Mouse (Mus musculus) neural tube, embryonic 12.5 days (tissue): ENCODE measurements around the gene Heatr5a. TPM values are rescaled to one million over a fixed set of nuclear protein-coding genes. Genes with fewer than 3 reads are reported as not detected.
A peak's percentile ranks its signal among the peaks of the same experiment; 100 is the strongest.

Experiments used
- ATAC-seq: fragments of 200-750 bp; cut with Nextera tagmentation; 2 replicates; pipeline ENCODE4 v1.8.0; 2017; ENCODE audit warnings: low read depth, mild to moderate bottlenecking, moderate TSS enrichment, moderate library complexity; ENCODE audit not compliant: low FRiP score
- H3K27ac ChIP-seq: fragments of 300-500 bp; sonication (generic); 2 replicates; pipeline ENCODE4 v1.5.1; 2016
- H3K27me3 ChIP-seq: fragments of 300-500 bp; sonication (generic); replicated peaks from 2 replicates; pipeline ENCODE4 v1.6.1; 2016; ENCODE audit warnings: mild to moderate bottlenecking
- H3K36me3 ChIP-seq: fragments of 300-500 bp; sonication (generic); 2 replicates; pipeline ENCODE4 v1.6.1; 2016; ENCODE audit warnings: mild to moderate bottlenecking
- H3K4me1 ChIP-seq: fragments of 300-500 bp; sonication (generic); 2 replicates; pipeline ENCODE4 v1.6.1; 2016
- H3K4me2 ChIP-seq: fragments of 300-500 bp; sonication (generic); replicated peaks from 2 replicates; pipeline ENCODE4 v1.6.1; 2016; ENCODE audit warnings: mild to moderate bottlenecking
- H3K4me3 ChIP-seq: fragments of 300-500 bp; sonication (generic); 2 replicates; pipeline ENCODE4 v1.5.1; 2016
- H3K9ac ChIP-seq: fragments of 300-500 bp; sonication (generic); 2 replicates; pipeline ENCODE4 v1.6.1; 2016; ENCODE audit warnings: mild to moderate bottlenecking
- H3K9me3 ChIP-seq: fragments of 300-500 bp; sonication (generic); 2 replicates; pipeline ENCODE4 v1.6.1; 2016; ENCODE audit warnings: mild to moderate bottlenecking
- WGBS: fragments of 180-500 bp; shearing (Covaris S2); methylation state at CpG from one replicate; pipeline ENCODE4 v1.1.7; 2016; 5-methylcytosine and 5-hydroxymethylcytosine counted together
- polyA plus RNA-seq: library from polyadenylated mRNA; unstranded; fragments of >200 nt; fragmentation: Nextera tagmentation; extraction: Ambion mirVana; gene quantifications from 2 replicates; pipeline ENCODE4 v1.2.1, GENCODE M21; 2016

Gene Heatr5a
- polyA plus RNA-seq, 1 experiment from 2014 or later = 8.5 TPM

DNA sequence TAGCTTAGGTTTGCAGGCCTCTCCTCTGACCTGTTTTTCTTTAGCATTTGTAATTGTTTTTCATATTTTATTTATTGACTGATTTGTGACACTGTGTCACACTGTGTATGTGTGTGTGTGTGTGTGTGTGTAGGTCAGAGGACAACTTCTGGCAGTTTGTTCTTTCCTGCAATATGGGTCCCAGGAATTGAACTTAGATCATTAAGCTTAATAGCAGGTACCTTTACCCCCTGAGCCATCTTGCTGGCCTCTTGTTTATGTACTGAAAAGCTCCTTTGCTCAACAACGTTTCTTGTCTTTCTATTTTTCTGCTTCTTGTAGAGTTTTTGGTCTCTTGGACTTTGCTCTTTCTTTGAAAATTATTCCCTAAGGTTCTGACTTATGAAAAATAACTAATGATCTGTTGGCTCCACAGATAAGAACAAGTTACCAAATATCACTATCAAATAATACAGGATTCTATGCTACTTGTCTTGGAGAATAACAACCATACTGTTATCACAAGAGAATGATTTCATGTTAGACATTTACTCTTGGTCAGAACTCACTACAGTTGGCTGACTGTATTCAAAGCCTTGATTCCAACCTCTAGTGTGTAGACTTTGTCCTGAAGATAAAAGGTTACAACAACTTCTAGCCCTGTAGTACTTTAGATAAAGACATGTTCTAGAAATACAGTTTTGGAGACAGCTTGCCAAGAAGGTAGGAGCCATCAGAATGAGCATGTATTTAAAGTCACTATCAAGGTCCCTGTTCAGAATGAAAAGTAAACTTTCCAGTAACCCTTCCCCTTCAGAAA is 24.8 kb upstream of the Heatr5a start:
- no peaks in the 10 kb centered on the region for H3K4me1 ChIP-seq
- H3K27ac ChIP-seq = no peak overlapping the region
- WGBS = 88% methylated on average over 1 of the region's 1 CpGs
- H3K9ac ChIP-seq = no peak overlapping the region
- no peaks in the 10 kb centered on the region for H3K9me3 ChIP-seq
- H3K4me3 ChIP-seq = no peak overlapping the region
- H3K4me2 ChIP-seq = no peak overlapping the region
- ATAC-seq = no peak
- H3K36me3 ChIP-seq = peaks cover 21% of the 10 kb centered on the region
- H3K27me3 ChIP-seq = no peaks in the 10 kb centered on the region

DNA sequence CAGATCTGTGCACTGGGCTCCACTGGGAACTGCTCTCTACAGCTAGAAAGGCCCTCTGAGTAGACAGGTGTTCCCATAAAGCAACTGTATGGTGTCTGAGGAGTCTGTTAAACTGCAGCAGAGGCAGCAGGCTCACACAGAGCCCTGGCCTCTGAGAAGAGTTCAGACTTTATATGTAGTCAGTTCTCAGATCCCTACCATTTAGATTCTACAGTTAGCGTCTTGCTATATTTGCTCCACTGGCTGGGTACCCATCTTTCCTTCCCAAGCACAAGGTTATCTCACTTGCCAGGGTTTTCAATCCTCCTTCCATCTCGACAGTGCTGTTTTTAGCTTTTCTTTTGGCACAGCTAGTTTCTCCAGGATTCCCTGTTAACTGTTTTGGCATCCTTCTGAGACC is 19.5 kb upstream of the Heatr5a start:
- Histone ChIP-seq H3K36me3 (peaks cover 6% of the 10 kb centered on the region; the same call in 1 of the 2 replicates), H3K27ac (no peak overlapping the region), H3K9ac (no peak overlapping the region), H3K27me3 (no peaks in the 10 kb centered on the region), H3K4me1 (no peaks in the 10 kb centered on the region), H3K4me3 (no peak overlapping the region), H3K4me2 (no peak overlapping the region), H3K9me3 (no peaks in the 10 kb centered on the region)
- 84% methylated on average over 2 of the region's 2 CpGs for WGBS
- ATAC-seq = no peak

DNA sequence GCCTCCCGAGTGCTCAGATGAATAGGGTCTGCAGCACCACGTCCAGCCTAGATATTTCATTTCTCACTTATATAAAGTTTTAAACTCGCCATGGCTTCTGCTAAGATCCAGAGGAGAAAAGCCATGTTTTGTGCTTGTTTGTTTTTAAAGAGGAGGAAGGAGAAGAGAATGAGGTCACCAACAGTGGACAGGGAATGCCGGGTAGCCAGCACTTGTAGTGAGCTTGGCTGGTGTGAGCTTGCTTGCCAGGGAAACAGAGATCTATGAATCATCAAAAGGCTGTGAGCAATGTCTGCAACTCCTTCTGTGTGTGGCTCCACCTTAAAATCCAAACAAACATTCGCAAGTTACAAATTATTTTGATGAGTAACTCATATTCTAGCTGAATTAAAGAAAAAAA is 17.4 kb upstream of the Heatr5a start:
- Histone ChIP-seq H3K36me3 (no peaks in the 10 kb centered on the region), H3K9ac (no peak overlapping the region), H3K9me3 (no peaks in the 10 kb centered on the region), H3K4me3 (no peak overlapping the region), H3K27me3 (no peaks in the 10 kb centered on the region), H3K4me1 (no peaks in the 10 kb centered on the region), H3K27ac (no peak overlapping the region), H3K4me2 (no peak overlapping the region)
- WGBS = 90% methylated on average over 5 of the region's 5 CpGs
- no peak for ATAC-seq

DNA sequence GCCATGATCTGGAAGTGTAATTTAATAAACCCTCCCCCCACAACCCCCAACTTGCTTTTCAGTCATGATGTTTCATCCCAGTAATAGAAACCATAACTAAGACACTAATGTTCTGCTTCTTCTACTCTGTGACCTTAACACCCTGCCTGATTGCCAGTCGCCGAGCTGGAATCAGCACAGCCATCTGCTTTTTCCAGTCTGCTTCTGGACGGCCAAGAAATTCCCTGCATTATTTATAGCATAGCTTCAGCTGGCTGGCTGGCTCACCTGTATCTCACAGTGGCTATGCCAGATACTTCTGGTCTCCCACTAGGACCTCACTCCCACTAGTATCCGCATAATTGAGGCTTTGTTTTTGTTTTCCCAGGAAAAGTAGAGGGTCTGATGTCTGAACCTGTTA is 14.7 kb upstream of the Heatr5a start:
- Histone ChIP-seq H3K9ac (no peak overlapping the region), H3K4me1 (no peaks in the 10 kb centered on the region), H3K27ac (no peak overlapping the region), H3K9me3 (no peaks in the 10 kb centered on the region), H3K4me2 (no peak overlapping the region), H3K4me3 (no peak overlapping the region), H3K36me3 (no peaks in the 10 kb centered on the region), H3K27me3 (no peaks in the 10 kb centered on the region)
- ATAC-seq = no peak
- WGBS = 84% methylated on average over 4 of the region's 4 CpGs

DNA sequence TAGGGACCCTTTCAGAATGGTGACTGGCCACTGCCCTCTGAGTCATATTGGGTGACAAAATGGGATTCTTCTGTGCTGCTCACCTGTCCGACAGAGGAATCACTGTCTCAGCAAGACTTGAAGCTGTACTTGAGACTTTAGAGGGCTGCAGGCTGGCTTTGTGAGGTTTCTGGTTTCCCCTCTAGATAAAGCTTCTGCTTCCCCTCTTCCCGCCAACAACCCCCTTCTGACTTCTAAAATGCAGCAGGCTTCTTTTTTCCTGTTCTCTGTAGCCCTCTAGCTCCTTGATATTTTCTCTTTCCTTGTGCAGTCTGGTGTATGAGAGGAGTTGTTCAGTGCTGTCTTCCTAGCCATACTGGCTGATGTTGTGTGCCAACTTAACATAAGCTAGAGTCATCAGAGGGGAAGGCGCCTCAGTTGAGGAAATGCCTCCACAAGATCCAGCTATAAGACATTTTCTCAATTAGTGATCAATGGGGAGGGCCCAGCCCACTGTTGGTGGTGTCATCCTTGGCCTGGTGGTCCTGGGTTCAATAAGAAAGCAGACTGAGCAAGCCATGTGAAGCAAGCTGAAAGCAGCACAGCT is 14.1 kb upstream of the Heatr5a start:
- Histone ChIP-seq H3K4me2 (no peak overlapping the region), H3K27me3 (no peaks in the 10 kb centered on the region), H3K9me3 (no peaks in the 10 kb centered on the region), H3K4me3 (no peak overlapping the region), H3K27ac (no peak overlapping the region), H3K4me1 (no peaks in the 10 kb centered on the region), H3K36me3 (no peaks in the 10 kb centered on the region), H3K9ac (no peak overlapping the region)
- WGBS = 92% methylated on average over 3 of the region's 3 CpGs
- no peak for ATAC-seq

DNA sequence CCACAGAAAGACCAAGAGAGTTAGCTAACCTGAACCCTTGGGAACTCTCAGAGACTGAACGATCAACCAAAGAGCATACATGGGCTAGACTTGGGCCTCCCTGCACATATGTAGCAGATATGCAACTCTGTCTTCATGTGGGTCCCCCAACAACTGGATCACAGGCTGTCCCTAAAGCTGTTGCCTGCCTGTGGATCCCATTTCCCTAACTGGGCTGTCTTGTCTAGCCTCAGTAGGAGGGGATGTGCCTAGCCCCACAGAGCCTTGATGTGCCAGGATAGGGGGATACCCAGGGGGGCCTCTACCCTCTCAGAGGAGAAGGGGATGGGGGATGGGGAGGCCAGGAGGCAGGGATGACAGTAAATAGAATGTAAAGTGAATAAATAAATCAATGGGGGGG is 12.5 kb upstream of the Heatr5a start:
- Histone ChIP-seq H3K4me3 (no peak overlapping the region), H3K9ac (no peak overlapping the region), H3K4me1 (no peaks in the 10 kb centered on the region), H3K4me2 (no peak overlapping the region), H3K9me3 (no peaks in the 10 kb centered on the region), H3K36me3 (no peaks in the 10 kb centered on the region), H3K27ac (no peak overlapping the region), H3K27me3 (no peaks in the 10 kb centered on the region)
- ATAC-seq = no peak
- 93% methylated on average over 1 of the region's 1 CpGs for WGBS

DNA sequence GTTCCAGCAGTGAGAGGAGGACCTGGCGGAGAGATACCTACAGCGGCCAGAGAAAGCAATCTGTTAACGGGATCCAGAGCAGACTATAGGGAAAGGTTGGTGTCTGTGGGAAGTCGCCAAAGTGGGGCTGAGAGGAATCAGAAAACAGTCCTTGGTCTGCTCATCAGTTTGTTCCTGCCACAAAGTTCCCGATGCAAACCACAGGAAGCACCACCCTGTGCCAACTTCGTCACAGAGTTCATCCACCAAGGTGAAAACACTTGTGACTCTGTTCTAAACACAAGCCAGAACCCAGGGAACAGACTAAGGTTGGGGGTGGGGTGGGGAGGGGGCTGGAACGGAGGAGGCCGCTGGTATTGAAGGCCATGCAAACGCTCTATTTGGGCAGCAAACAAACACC is 5.4 kb upstream of the Heatr5a start:
- 82% methylated on average over 9 of the region's 9 CpGs for WGBS
- Histone ChIP-seq H3K27ac (no peak overlapping the region), H3K36me3 (no peaks in the 10 kb centered on the region), H3K4me3 (no peak overlapping the region), H3K9ac (no peak overlapping the region), H3K4me2 (no peak overlapping the region), H3K27me3 (no peaks in the 10 kb centered on the region), H3K9me3 (no peaks in the 10 kb centered on the region), H3K4me1 (no peaks in the 10 kb centered on the region)
- no peak for ATAC-seq

DNA sequence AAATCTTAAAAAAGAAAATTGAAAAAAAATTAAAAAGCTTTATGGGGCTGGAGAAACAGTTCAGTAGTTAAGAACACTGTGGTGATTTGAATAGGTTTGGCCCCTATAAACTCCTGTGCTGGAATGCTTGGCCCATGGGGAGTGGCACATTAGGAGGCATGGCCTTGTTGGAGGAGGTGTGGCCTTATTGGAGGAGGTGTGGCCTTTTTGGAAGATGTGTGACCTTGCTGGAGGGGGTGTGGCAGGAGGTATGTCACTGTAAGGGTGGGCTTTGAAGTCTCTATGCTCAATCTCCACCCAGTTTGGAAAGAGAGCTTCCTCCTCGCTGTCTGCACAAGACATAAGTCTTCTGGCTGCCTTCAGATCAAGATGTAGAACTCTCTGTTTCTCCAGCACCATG is 3.3 kb upstream of the Heatr5a start:
- no peaks in the 10 kb centered on the region for H3K36me3 ChIP-seq
- H3K9ac ChIP-seq = no peak overlapping the region
- 88% methylated on average over 1 of the region's 1 CpGs for WGBS
- no peak overlapping the region for H3K27ac ChIP-seq
- H3K4me2 ChIP-seq = no peak overlapping the region
- H3K4me3 ChIP-seq = no peak overlapping the region
- ATAC-seq = no peak
- H3K4me1 ChIP-seq = no peaks in the 10 kb centered on the region
- H3K9me3 ChIP-seq = no peaks in the 10 kb centered on the region
- H3K27me3 ChIP-seq = no peaks in the 10 kb centered on the region

DNA sequence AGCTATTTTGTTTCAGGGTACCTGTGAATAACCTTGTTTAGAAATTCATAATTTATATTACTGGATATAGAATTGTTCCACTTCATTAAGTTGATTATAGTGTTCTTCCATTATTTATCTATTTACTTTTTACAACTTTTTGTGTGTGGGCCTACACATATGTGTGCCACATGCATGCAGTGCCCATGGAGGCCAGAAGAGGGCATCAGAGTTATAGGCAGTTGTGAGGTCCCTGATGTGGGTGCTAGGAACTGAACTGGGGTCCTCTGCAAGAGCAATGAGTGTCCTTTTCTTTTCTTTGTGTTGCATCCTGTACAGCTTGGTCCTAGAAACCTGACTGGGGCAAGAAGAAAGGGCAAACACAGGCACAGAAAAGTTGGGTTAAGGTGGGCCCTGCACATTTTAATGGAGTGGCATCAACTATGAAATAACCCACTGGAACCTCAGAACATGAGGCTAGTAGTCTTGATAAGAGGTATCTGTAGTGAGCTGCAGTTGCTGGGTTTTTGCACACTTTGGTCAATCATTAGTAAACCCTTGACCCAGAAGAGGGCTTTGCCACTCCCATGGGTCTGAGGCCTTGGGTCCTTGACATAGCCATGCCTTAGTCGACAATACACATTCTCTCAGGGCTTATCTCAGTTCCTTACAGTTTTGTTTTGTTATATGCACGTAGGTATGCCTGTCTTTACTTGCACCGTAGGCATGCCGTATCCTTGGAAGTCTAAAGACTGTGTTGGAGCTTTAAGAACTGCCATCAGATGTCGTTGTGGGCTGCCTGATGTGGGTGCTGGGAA is 1.3 kb upstream of the Heatr5a start:
- Histone ChIP-seq H3K4me1 (no peaks in the 10 kb centered on the region), H3K27me3 (no peaks in the 10 kb centered on the region), H3K9ac (no peak overlapping the region), H3K4me3 (no peak overlapping the region), H3K36me3 (no peaks in the 10 kb centered on the region), H3K9me3 (no peaks in the 10 kb centered on the region), H3K4me2 (no peak overlapping the region), H3K27ac (no peak overlapping the region)
- no peak for ATAC-seq
- WGBS = 93% methylated on average over 5 of the region's 5 CpGs

DNA sequence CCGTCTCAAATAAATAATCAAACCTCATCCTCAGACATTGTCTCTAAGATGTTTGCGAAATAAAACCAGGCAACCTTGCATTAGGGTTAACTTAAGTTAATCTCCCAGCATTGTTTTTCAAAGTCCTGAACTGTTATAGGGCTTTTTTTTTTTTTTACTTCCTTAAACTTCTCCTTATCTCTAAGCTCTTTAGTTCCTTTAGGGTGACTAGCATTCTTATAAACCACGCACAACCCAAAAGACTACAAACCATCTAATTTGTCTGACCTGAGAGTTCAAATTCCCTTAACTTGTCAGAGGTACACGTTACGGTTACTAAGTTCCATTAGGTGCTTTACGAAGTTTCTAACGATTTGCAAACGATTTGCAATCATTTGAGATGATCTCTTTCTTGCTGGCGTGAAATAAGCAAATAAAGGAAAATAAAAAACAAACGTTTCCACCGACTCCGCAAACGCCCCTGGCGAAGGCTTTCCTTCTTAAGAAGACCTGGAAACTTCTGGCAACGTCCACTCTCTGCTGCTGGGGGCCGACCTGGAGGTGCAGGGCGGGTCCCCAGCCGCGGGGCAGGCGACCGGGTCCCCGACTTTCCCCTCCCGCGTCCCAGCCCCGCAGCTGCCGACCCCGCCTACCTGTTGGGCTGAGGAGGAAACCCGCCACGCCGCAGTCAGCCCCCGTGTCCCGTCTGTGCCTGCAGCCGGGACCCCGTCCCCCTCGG is 610 bp downstream of the Heatr5a start:
- no peaks in the 10 kb centered on the region for H3K36me3 ChIP-seq
- H3K4me2 ChIP-seq = peak overlapping the region; percentile 80
- no peak; the same call in 1 of the 2 replicates for ATAC-seq
- no peaks in the 10 kb centered on the region for H3K4me1 ChIP-seq
- no peaks in the 10 kb centered on the region for H3K9me3 ChIP-seq
- peak overlapping the region; percentile 72; the same call in 1 of the 2 replicates for H3K27ac ChIP-seq
- H3K9ac ChIP-seq = peak overlapping the region; percentile 86
- H3K27me3 ChIP-seq = no peaks in the 10 kb centered on the region
- peak overlapping the region; percentile 88 for H3K4me3 ChIP-seq
- 2% methylated on average over 32 of the region's 35 CpGs for WGBS

DNA sequence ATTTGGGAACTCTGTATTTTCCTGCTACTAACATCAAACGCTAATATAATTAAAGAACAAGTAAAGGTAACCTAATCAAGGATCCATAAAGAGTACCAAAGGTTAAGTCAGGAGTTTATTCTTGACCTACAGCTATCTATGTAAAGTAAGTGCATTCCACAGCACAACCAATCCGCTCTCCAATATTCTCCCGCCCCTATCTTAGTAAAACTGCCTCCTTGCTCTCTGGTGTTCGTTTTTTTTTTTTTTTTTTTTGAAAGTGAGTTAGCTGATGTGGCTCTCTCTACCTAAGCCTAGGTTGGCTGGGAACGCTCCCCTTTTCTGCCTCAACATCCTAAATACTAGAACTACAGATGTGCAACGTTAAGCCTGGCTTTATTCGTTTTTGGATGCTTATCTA is 1.2 kb downstream of the Heatr5a start:
- H3K36me3 ChIP-seq = no peaks in the 10 kb centered on the region
- peak overlapping the region; percentile 9; the same call in 1 of the 2 replicates for H3K4me3 ChIP-seq
- H3K4me2 ChIP-seq = peak overlapping the region; percentile 80
- no peak overlapping the region for H3K9ac ChIP-seq
- H3K27ac ChIP-seq = no peak overlapping the region
- H3K27me3 ChIP-seq = no peaks in the 10 kb centered on the region
- H3K4me1 ChIP-seq = no peaks in the 10 kb centered on the region
- H3K9me3 ChIP-seq = no peaks in the 10 kb centered on the region
- WGBS = 24% methylated on average over 7 of the region's 7 CpGs
- no peak for ATAC-seq

DNA sequence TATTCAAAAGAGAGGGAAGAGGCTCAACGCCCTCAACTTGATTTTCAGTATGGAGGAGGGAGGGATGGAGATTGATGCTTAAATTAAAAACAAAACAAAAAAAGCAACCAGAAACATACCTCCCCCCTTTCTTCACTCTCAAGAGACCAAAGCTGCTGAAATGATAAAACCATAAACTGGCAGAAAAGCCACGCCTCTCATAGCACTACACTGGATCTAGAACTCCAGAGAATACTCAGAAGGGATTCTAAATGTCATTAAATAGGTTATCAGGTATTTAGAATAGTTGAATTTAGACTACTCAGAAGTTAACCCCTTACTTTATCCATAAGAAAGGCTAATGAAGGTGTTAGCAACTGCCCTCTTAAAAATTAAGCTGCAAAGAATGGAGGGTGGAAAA is 2.0 kb downstream of the Heatr5a start:
- WGBS = 92% methylated on average over 2 of the region's 2 CpGs
- ATAC-seq = no peak
- H3K4me1 ChIP-seq = no peaks in the 10 kb centered on the region

More for the DNA sequence above, 2.0 kb downstream of the Heatr5a start:
- H3K4me2 ChIP-seq = no peak overlapping the region
- H3K27me3 ChIP-seq = no peaks in the 10 kb centered on the region
- no peaks in the 10 kb centered on the region for H3K36me3 ChIP-seq
- H3K27ac ChIP-seq = no peak overlapping the region
- no peak overlapping the region for H3K9ac ChIP-seq
- H3K4me3 ChIP-seq = no peak overlapping the region
- no peaks in the 10 kb centered on the region for H3K9me3 ChIP-seq
